Mouse (Mus musculus) embryonic fibroblast, embryonic 13.5 days (primary cell): ENCODE data around the gene Kcnip1.

ENCODE experiments used
- CTCF ChIP-seq: IDR thresholded peaks from 2 replicates; pipeline ENCODE4 v1.5.1; 2011; ENCODE audit warnings: mild to moderate bottlenecking, control low read depth, low read length, moderate library complexity, borderline replicate concordance; ENCODE audit not compliant: insufficient read depth
- POLR2A ChIP-seq: IDR thresholded peaks from 2 replicates; pipeline ENCODE4 v1.6.1; 2011; ENCODE audit warnings: low read depth, mild to moderate bottlenecking, control low read depth, low read length, moderate library complexity

DNA sequence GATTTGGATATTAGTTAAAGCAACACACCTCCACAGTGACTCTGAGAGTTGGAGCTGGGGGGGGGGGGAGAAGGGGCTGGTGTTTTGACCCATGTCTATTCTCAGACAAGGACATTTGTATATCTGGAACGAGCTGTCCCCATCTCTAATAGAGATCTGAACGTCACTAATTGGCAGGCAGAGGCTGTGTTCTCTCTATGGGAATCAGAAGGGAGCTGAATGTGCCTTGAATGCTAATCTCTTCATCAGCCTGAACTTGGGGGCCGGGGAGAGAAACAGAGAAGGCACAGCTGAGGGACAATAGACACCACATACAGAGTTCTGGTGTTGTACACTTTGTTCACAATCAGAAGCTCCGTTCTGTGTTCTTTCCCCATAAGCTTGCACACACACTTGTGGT is 206.4 kb downstream of the Kcnip1 start:
- TF ChIP-seq CTCF (no peak), POLR2A (no peak)
